Mouse (Mus musculus) heart, adult 2 months (tissue): ENCODE data around the gene 1700012B09Rik.

Experiments
- CTCF ChIP-seq: fragments of 200-600 bp; IDR thresholded peaks from 2 replicates; pipeline ENCODE4 v1.8.1; 2022; ENCODE audit warnings: antibody characterized with exemption, mild to moderate bottlenecking, moderate library complexity
- EP300 ChIP-seq: fragments of 200-500 bp; IDR thresholded peaks from 2 replicates; pipeline ENCODE4 v1.6.1; 2011; ENCODE audit warnings: low read depth, low read length, control low read depth; ENCODE audit not compliant: insufficient read depth
- POLR2A ChIP-seq: fragments of 200-500 bp; IDR thresholded peaks from 2 replicates; pipeline ENCODE4 v1.6.1; 2011; ENCODE audit warnings: mild to moderate bottlenecking, low read depth, low read length, control low read depth; ENCODE audit not compliant: insufficient read depth

DNA sequence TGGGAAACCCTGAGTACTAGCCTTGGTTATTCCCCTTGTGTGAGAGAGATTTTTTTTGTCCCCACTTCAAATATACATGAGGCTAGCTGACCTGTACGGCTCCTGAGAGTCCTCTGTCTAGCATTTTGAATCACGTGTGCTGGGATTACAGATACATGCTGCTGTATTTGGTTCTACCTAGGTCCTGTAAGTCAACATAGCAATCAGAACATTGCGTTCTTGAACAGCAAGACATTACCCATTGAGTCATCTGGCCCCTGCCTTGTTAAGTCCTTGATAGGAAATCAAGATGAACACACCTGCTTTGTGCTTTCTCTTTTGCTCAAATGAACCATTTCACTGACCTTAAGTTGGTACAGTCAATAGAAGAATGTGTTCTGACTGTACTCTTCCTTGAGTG lies 16.4 kb downstream of the 1700012B09Rik start:
- no peak for TF ChIP-seq POLR2A
- TF ChIP-seq EP300 = no peak
- no peak for TF ChIP-seq CTCF
